In genomic region chr17:31433401-31433928, GRCm38 (mm10) we compare ENCODE assay signal across 7 mouse cellular contexts. TPM values are rescaled to one million over a fixed set of nuclear protein-coding genes. Genes with fewer than 3 reads are reported as not detected.
A peak's percentile ranks its signal among the peaks of the same experiment; 100 is the strongest.
DNase-seq lines count a peak whose midpoint lies in the region; ATAC-seq lines count a peak whose summit lies in the region.

No protein-coding gene starts in this region.

- H3K9me3 ChIP-seq in kidney, embryonic 16.5 days (ENCODE audit: low read length), result peaks cover 8% of the 10 kb centered on the region
- H3K9me3 ChIP-seq in midbrain, embryonic 16.5 days (replicated peaks; ENCODE audit: control insufficient read depth, low read length, poor library complexity, severe bottlenecking), result no peaks in the 10 kb centered on the region

- peaks cover 49% of the 10 kb centered on the region for H3K4me1 ChIP-seq in kidney, embryonic 16.5 days (ENCODE audit: insufficient read depth, low read length)
- H3K4me1 ChIP-seq in midbrain, embryonic 16.5 days (ENCODE audit: control insufficient read depth, insufficient read depth, low read length), result peaks cover 23% of the 10 kb centered on the region

- peak overlapping the region; percentile 40 for H3K4me3 ChIP-seq in kidney, embryonic 16.5 days (ENCODE audit: low read length)
- no peak overlapping the region for H3K4me3 ChIP-seq in midbrain, embryonic 16.5 days (ENCODE audit: low read depth, low read length)

- H3K4me2 ChIP-seq in kidney, embryonic 16.5 days (replicated peaks; ENCODE audit: low read depth, low read length), result peak overlapping the region; percentile 57
- no peak overlapping the region for H3K4me2 ChIP-seq in midbrain, embryonic 16.5 days (ENCODE audit: low read length)

- no peak for DNase-seq in kidney, adult 18-20 months
- DNase-seq in thymus, postnatal 4 days, result peak; percentile 51
- DNase-seq in thymus, postnatal 25 days, result no peak
- no peak for DNase-seq in right cerebral cortex, postnatal 14 days
- DNase-seq in right cerebral cortex, postnatal 10 days (ENCODE audit: low spot score in 2 of 2), result no peak

- H3K9ac ChIP-seq in kidney, embryonic 16.5 days (replicated peaks; ENCODE audit: low read length), result peak overlapping the region; percentile 53
- H3K9ac ChIP-seq in midbrain, embryonic 16.5 days (ENCODE audit: low read depth, low read length), result 0 out of 2 replicates have a peak overlapping the region, but pooled peaks have one; percentile 41

- H3K27me3 ChIP-seq in kidney, embryonic 16.5 days (ENCODE audit: insufficient read depth, low read length), result no peaks in the 10 kb centered on the region
- H3K27me3 ChIP-seq in midbrain, embryonic 16.5 days (ENCODE audit: control insufficient read depth, insufficient read depth, low read depth, low read length), result 0 out of 2 replicates have a peak, but pooled peaks cover 2% of the 10 kb centered on the region

- ATAC-seq in kidney, embryonic 16.5 days (ENCODE audit: low FRiP score, low TSS enrichment), result peak; percentile 8; the same call in 1 of the 2 replicates
- ATAC-seq in midbrain, embryonic 16.5 days, result no peak

- H3K36me3 ChIP-seq in kidney, embryonic 16.5 days (ENCODE audit: insufficient read depth, low read length), result peaks cover 3% of the 10 kb centered on the region
- H3K36me3 ChIP-seq in midbrain, embryonic 16.5 days (ENCODE audit: control insufficient read depth, insufficient read depth, low read length), result peaks cover 8% of the 10 kb centered on the region

- whole genome bisulfite sequencing in kidney, embryonic 16.5 days, result 12% methylated on average over 13 of the region's 13 CpGs
- WGBS in midbrain, embryonic 16.5 days, result 38% methylated on average over 13 of the region's 13 CpGs

- H3K27ac ChIP-seq in kidney, embryonic 16.5 days (ENCODE audit: low read length), result peak overlapping the region; percentile 83
- H3K27ac ChIP-seq in midbrain, embryonic 16.5 days (ENCODE audit: low read length), result peak overlapping the region; percentile 72; the same call in 1 of the 2 replicates

RNA-seq across cellular contexts. Expression of gene Pde9a, which starts 47.5 kb away (rescaled TPM):
- polyA plus RNA-seq in kidney, embryonic 16.5 days (2015; fragmentation: Nextera tagmentation; extraction: Ambion mirVana), result 34.9 and 36.5 TPM in 2 replicates
- polyA plus RNA-seq in midbrain, embryonic 16.5 days (2015; fragmentation: Nextera tagmentation; extraction: Ambion mirVana), result 33.1 and 41.0 TPM in 2 replicates
